Mouse (Mus musculus) heart, postnatal 0 days (tissue): ENCODE measurements around the gene Sec61b.

Source experiments
- CTCF ChIP-seq: IDR thresholded peaks from 2 replicates; pipeline ENCODE4 v1.5.1; 2016; ENCODE audit warnings: antibody characterized with exemption, control low read depth, low read depth
- EP300 ChIP-seq: IDR thresholded peaks from 2 replicates; pipeline ENCODE4 v1.6.1; 2016; ENCODE audit warnings: antibody characterized with exemption, low read depth

- no peak for TF ChIP-seq CTCF
- no peak for TF ChIP-seq EP300
Observed at GRCm38 (mm10) chr4:47499121-47499545, 24.7 kb downstream of the Sec61b start.
